Mouse (Mus musculus) heart, postnatal 0 days (tissue): ENCODE measurements around the gene Ntng1. TPM values are rescaled to one million over a fixed set of nuclear protein-coding genes. Genes with fewer than 3 reads are reported as not detected.

Experiments
- ATAC-seq: fragments of 200-750 bp; cut with Nextera tagmentation; 2 replicates; pipeline ENCODE4 v1.8.0; 2017; ENCODE audit warnings: low read depth, moderate number of reproducible peaks, moderate library complexity; ENCODE audit not compliant: insufficient read depth
- DNase-seq: peaks from one replicate; pipeline ENCODE4 v3.0.0-alpha.2; 2016; ENCODE audit warnings: low spot score
- H3K27ac ChIP-seq: fragments of 300-500 bp; sonication (generic); 2 replicates; pipeline ENCODE4 v1.5.1; 2014; ENCODE audit warnings: low read depth, mild to moderate bottlenecking
- H3K27me3 ChIP-seq: fragments of 300-500 bp; sonication (generic); 2 replicates; pipeline ENCODE4 v1.6.1; 2014; ENCODE audit warnings: low read length, mixed read lengths; ENCODE audit not compliant: control insufficient read depth, insufficient read depth
- H3K36me3 ChIP-seq: fragments of 300-500 bp; sonication (generic); replicated peaks from 2 replicates; pipeline ENCODE4 v1.6.1; 2014; ENCODE audit warnings: low read length, mixed read lengths; ENCODE audit not compliant: control insufficient read depth, insufficient read depth
- H3K4me1 ChIP-seq: fragments of 300-500 bp; sonication (generic); 2 replicates; pipeline ENCODE4 v1.6.1; 2014; ENCODE audit warnings: antibody characterized with exemption; ENCODE audit not compliant: control insufficient read depth, insufficient read depth
- H3K4me2 ChIP-seq: fragments of 300-500 bp; sonication (generic); 2 replicates; pipeline ENCODE4 v1.6.1; 2014; ENCODE audit warnings: low read depth, mild to moderate bottlenecking, low read length, moderate library complexity
- H3K4me3 ChIP-seq: fragments of 300-500 bp; sonication (generic); 2 replicates; pipeline ENCODE4 v1.5.1; 2014; ENCODE audit warnings: low read depth, low read length
- H3K9ac ChIP-seq: fragments of 300-500 bp; sonication (generic); replicated peaks from 2 replicates; pipeline ENCODE4 v1.6.1; 2014; ENCODE audit warnings: low read depth, low read length, mixed read lengths
- H3K9me3 ChIP-seq: fragments of 300-500 bp; sonication (generic); replicated peaks from 2 replicates; pipeline ENCODE4 v1.6.1; 2016; ENCODE audit warnings: low read length; ENCODE audit not compliant: control insufficient read depth
- CTCF ChIP-seq: IDR thresholded peaks from 2 replicates; pipeline ENCODE4 v1.5.1; 2016; ENCODE audit warnings: antibody characterized with exemption, control low read depth, low read depth
- EP300 ChIP-seq: IDR thresholded peaks from 2 replicates; pipeline ENCODE4 v1.6.1; 2016; ENCODE audit warnings: antibody characterized with exemption, low read depth
- WGBS: fragments of 180-500 bp; shearing (Covaris S2); extraction: QIAGEN DNeasy Blood & Tissue Kit; methylation state at CpG from one replicate; pipeline ENCODE4 v1.1.7; 2014; 5-methylcytosine and 5-hydroxymethylcytosine counted together
- polyA plus RNA-seq: library from polyadenylated mRNA; unstranded; fragments of >200 nt; fragmentation: Nextera tagmentation; extraction: Ambion mirVana; gene quantifications from 2 replicates; pipeline ENCODE4 v1.2.1, GENCODE M21; 2015
- total RNA-seq: library from RNA; depleted of rRNA; stranded (reverse); fragments of >200 nt; gene quantifications from 2 replicates; pipeline ENCODE4 v1.2.3, GENCODE M21; 2014; ENCODE audit warnings: low replicate concordance

Ntng1 gene
- total and polyA plus RNA-seq, 2 experiments from 2014 or later, result 0.12 to 0.65 TPM

DNA sequence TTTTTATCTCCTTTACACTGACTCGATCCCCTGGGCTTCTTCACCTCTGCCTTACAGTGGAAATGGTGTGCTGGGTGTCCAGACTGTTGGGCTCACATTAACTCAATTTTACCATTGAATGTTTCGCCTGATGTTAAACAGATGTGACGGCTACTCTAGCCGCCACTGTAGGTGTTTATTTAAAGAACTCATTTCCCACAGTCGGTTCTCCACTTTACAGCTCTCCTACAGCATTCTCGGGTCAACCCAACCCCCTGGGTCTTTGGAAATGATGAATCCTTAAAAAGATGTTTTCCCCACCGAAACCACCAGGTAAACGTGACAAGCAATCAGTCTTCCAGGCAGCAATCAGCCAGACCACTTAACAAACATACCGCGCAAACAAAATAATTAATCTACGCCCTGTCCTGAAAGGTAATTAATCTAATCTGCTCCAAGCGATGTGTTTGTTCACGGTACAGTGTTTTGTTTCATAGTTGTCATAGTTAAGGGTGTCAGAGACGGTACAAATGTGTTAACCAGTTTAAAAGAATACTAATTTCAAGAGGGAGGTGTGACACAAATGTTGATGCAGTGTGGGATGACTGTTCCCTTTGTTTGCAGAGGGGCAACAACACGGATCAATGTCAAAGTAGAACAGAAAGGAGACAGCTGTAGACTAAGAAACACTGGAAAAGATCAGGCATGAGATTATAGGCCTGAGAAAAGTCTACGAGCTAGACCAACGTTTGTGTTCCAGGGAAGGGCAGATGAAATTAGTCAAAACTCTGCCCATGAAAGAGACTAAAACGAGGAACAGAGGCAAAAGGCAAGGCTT is 120.8 kb downstream of the Ntng1 start:
- 28% methylated on average over 18 of the region's 18 CpGs for WGBS
- TF ChIP-seq EP300 (no peak), CTCF (no peak)
- H3K9me3 ChIP-seq, result no peaks in the 10 kb centered on the region
- no peak overlapping the region for H3K9ac ChIP-seq
- H3K27ac ChIP-seq, result no peak overlapping the region
- ATAC-seq (no peak), DNase-seq (no peak)
- H3K4me1 ChIP-seq, result peaks cover 4% of the 10 kb centered on the region; the same call in 1 of the 2 replicates
- H3K4me2 ChIP-seq, result no peak overlapping the region
- no peak overlapping the region for H3K4me3 ChIP-seq
- no peaks in the 10 kb centered on the region for H3K36me3 ChIP-seq
- no peaks in the 10 kb centered on the region for H3K27me3 ChIP-seq

DNA sequence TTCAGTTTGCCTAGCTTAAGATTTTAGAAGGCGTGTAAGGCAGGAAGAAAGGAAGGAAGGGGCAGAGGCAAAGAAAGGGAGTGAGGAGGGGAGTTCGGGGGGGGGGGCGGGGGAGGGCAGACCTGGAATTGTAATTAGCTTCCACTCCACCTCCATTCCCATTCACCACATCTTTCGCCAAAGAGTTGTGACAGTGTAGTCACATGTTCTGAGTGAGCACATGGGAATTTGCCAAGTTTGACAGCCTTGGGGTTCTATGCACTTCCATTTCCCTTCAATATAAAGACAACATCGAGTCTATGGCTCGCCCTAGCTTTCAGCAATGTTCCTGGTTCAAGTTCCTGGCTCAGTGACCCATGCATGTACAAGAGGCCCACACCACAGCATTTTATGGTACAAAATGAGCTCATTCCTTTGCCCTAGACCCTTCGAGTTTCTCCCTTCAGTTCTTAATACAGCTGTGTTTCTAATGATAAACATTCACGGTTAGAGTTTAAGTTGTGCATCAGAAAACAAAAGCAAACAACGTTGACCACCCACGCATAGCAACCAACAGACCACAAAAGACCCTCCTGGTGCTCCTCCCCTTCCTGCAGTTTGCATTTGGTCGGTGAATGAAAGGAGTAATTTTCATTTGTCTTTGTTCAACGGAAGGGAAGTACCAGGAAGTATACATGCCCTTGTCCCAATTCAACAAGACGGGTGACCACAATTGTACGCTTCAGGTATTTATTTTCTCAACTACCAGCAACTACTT is 132.8 kb downstream of the Ntng1 start:
- WGBS, result 75% methylated on average over 14 of the region's 14 CpGs
- TF ChIP-seq CTCF, result no peak
- no peak for TF ChIP-seq EP300

DNA sequence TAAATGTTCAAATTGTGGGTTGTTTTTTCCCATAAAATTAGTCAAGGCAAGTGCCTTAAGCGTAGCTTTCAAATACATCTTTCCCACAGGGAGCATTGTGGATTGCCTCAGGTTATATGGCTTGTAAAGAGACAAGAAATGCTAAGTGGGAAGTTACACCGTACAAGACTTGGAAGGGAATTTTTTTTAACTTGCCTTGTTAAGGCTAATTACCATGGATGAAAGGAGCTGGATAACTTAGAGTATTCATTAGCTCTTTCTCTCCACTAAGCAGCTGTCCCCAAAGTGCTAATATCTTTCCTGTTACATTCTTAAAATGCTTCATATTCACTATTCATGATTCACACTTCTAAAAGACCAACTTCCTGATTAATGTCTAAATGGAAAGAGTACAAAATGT is 133.4 kb downstream of the Ntng1 start:
- 86% methylated on average over 2 of the region's 2 CpGs for WGBS

More for the DNA sequence above, 132.8 kb downstream of the Ntng1 start:
- Histone ChIP-seq H3K9ac (no peak overlapping the region), H3K4me2 (no peak overlapping the region), H3K27ac (no peak overlapping the region), H3K36me3 (no peaks in the 10 kb centered on the region), H3K4me3 (no peak overlapping the region), H3K27me3 (no peaks in the 10 kb centered on the region), H3K9me3 (no peaks in the 10 kb centered on the region), H3K4me1 (no peaks in the 10 kb centered on the region)
- ATAC-seq, result no peak
- no peak for DNase-seq

DNA sequence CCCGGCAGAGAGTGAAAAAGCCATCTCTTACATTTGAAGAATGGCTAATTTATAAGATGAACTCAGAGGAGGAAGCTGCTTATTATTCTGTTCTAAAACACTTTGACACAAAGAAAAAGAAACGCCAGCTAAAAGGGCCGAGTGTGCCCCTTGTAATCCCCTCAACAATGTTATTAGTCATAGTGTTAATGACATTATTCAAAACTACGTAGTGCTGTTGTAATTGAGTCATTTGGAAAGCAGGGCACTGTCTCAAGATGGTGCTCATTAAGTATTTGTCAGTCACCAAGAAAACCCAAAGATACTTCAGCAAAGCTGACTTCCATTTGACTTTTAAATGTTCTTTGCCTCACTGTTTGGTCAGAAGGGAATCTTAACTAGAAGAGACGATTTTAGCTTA is 143.5 kb downstream of the Ntng1 start:
- H3K27ac ChIP-seq, result no peak overlapping the region
- H3K9me3 ChIP-seq, result no peaks in the 10 kb centered on the region
- H3K27me3 ChIP-seq, result no peaks in the 10 kb centered on the region
- ATAC-seq, result no peak
- H3K4me2 ChIP-seq, result no peak overlapping the region
- no peaks in the 10 kb centered on the region for H3K4me1 ChIP-seq
- no peak overlapping the region for H3K9ac ChIP-seq
- 64% methylated on average over 5 of the region's 5 CpGs for WGBS
- H3K36me3 ChIP-seq, result no peaks in the 10 kb centered on the region
- H3K4me3 ChIP-seq, result no peak overlapping the region
- TF ChIP-seq CTCF, result no peak
- TF ChIP-seq EP300, result no peak
- DNase-seq, result no peak

More for the DNA sequence above, 133.4 kb downstream of the Ntng1 start:
- Histone ChIP-seq H3K4me3 (no peak overlapping the region), H3K9ac (no peak overlapping the region), H3K4me1 (no peaks in the 10 kb centered on the region), H3K4me2 (no peak overlapping the region), H3K9me3 (no peaks in the 10 kb centered on the region), H3K36me3 (no peaks in the 10 kb centered on the region), H3K27me3 (no peaks in the 10 kb centered on the region), H3K27ac (no peak overlapping the region)
- DNase-seq, result no peak
- no peak for ATAC-seq
- TF ChIP-seq CTCF (no peak), EP300 (no peak)

DNA sequence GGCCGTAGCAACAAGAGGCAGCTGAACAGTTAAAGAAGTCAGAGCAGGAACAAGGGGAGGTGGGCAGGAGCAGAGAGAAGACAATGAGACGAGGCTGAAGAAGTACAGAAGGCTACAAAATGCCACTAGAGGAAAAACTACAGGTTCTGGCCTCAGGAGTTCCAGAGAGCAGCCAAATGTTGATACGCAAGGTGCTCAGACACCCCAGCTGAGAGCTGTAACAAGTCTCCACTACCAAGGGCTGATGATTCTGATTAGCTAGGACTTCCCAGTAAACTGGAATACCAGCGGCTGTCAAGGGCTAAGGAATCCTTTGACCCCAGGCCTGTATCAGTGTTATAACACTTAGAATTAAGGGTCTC is 148.2 kb downstream of the Ntng1 start:
- no peak overlapping the region for H3K9ac ChIP-seq
- no peak overlapping the region for H3K4me2 ChIP-seq
- H3K27ac ChIP-seq, result no peak overlapping the region
- no peaks in the 10 kb centered on the region for H3K9me3 ChIP-seq
- 63% methylated on average over 4 of the region's 4 CpGs for WGBS
- H3K4me1 ChIP-seq, result no peaks in the 10 kb centered on the region
- TF ChIP-seq EP300 (no peak), CTCF (no peak)
- no peaks in the 10 kb centered on the region for H3K27me3 ChIP-seq
- DNase-seq, result no peak
- no peak overlapping the region for H3K4me3 ChIP-seq
- ATAC-seq, result no peak
- no peaks in the 10 kb centered on the region for H3K36me3 ChIP-seq
